In genomic region chr11:21993597-21994376, GRCm38 (mm10) we compare ENCODE assay signal across 8 mouse cellular contexts. TPM values are rescaled to one million over a fixed set of nuclear protein-coding genes. Genes with fewer than 3 reads are reported as not detected.
DNase-seq lines count a peak whose midpoint lies in the region.

No protein-coding gene starts in this region.

- H3K27me3 ChIP-seq in heart, embryonic 10.5 days (ENCODE audit: insufficient read depth, poor library complexity, severe bottlenecking) = peaks cover 95% of the 10 kb centered on the region

- H3K4me1 ChIP-seq in heart, embryonic 10.5 days = peaks cover 27% of the 10 kb centered on the region

- no peaks in the 10 kb centered on the region for H3K9me3 ChIP-seq in heart, embryonic 10.5 days

- no peaks in the 10 kb centered on the region for H3K36me3 ChIP-seq in heart, embryonic 10.5 days

- peak overlapping the region; percentile 45 for H3K4me3 ChIP-seq in heart, embryonic 10.5 days

- H3K27ac ChIP-seq in heart, embryonic 10.5 days = no peak overlapping the region

- under 1% methylated on average over 47 of the region's 47 CpGs for WGBS in heart, embryonic 10.5 days

- DNase-seq in right cerebral cortex, adult 2 months (ENCODE audit: low spot score in 2 of 2) = peak; percentile 17 to 21
- no peak for DNase-seq in right cerebral cortex, adult 18-20 months
- peak; percentile 44 to 73 for DNase-seq in cerebellum, postnatal 25 days
- DNase-seq in heart, embryonic 10.5 days (ENCODE audit: low spot score) = peak; percentile 82
- peak; percentile 49 for DNase-seq in kidney, adult 9 months
- peak; percentile 35 for DNase-seq in lung, postnatal 14 days
- peak; percentile 58 for DNase-seq in testis, postnatal 10 days (ENCODE audit: low spot score)
- no peak for DNase-seq in thymus, adult 18-20 months

RNA-seq across cellular contexts. Expression of gene Otx1, which starts 8.9 kb away (rescaled TPM):
- 0.12 and 0.33 TPM in 2 replicates for polyA plus RNA-seq in heart, embryonic 10.5 days (2016; fragmentation: Nextera tagmentation; extraction: Ambion mirVana)

Comparison
In these comparisons a context has a peak if more than half of its experiments do, and no peak if none do; other contexts are left out.
1. DNase-seq: peak in right cerebral cortex, adult 2 months (2 of 2), cerebellum, postnatal 25 days (2 of 2), heart, embryonic 10.5 days (single experiment), kidney, adult 9 months (single experiment), lung, postnatal 14 days (single experiment) and testis, postnatal 10 days (single experiment); none in right cerebral cortex, adult 18-20 months (single experiment) and thymus, adult 18-20 months (0 of 2).